Mouse (Mus musculus) MEL (cell line): Measurements from ENCODE around the gene Trip11. TPM values are rescaled to one million over a fixed set of nuclear protein-coding genes. Genes with fewer than 3 reads are reported as not detected.

ENCODE experiments used
- DNase-seq: peaks from one replicate; pipeline ENCODE4 v3.0.0; 2011; ENCODE audit warnings: low read depth, low spot score
- H3K27ac ChIP-seq: 2 replicates; pipeline ENCODE4 v1.5.1; 2012; ENCODE audit warnings: low read depth, mild to moderate bottlenecking, control low read depth, low read length, moderate library complexity; ENCODE audit not compliant: control insufficient read depth
- H3K27me3 ChIP-seq, 2 experiments: fragments of 150-350 bp in 1 of 2; sonication (generic) in 1 of 2; 2 replicates each; pipeline ENCODE4 v1.6.1; 2012; ENCODE audit warnings: low read length in 2 of 2, mild to moderate bottlenecking in 2 of 2, improper control_type of control experiment in 1 of 2, moderate library complexity in 1 of 2; ENCODE audit not compliant: insufficient read depth in 2 of 2, control insufficient read depth in 1 of 2
- H3K36me3 ChIP-seq, 2 experiments: 2 replicates each; pipeline ENCODE4 v1.6.1; 2012 to 2014; ENCODE audit warnings: low read length in 2 of 2, improper control_type of control experiment in 1 of 2, inconsistent platforms in 1 of 2, mild to moderate bottlenecking in 1 of 2; ENCODE audit not compliant: insufficient read depth in 2 of 2, control insufficient read depth in 1 of 2
- H3K4me1 ChIP-seq, 2 experiments: fragments of 150-350 bp in 1 of 2; sonication (generic) in 1 of 2; 2 replicates each; pipeline ENCODE4 v1.6.1; 2012; ENCODE audit warnings: low read length in 2 of 2, improper control_type of control experiment in 1 of 2, mild to moderate bottlenecking in 1 of 2; ENCODE audit not compliant: insufficient read depth in 2 of 2, control insufficient read depth in 1 of 2
- H3K4me3 ChIP-seq, 2 experiments: fragments of 150-350 bp in 1 of 2; sonication (generic) in 1 of 2; 2 replicates each; pipeline ENCODE4 v1.5.1; 2012; ENCODE audit warnings: low read depth in 2 of 2, low read length in 2 of 2, mild to moderate bottlenecking in 2 of 2, moderate library complexity in 2 of 2, control low read depth in 1 of 2, improper control_type of control experiment in 1 of 2; ENCODE audit not compliant: control insufficient read depth in 1 of 2, insufficient read depth in 1 of 2
- H3K79me2 ChIP-seq: 2 replicates; pipeline ENCODE4 v1.6.1; 2012; ENCODE audit warnings: mild to moderate bottlenecking, low read length, moderate library complexity; ENCODE audit not compliant: control insufficient read depth, poor library complexity, insufficient read depth
- H3K9ac ChIP-seq: 2 replicates; pipeline ENCODE4 v1.6.1; 2012; ENCODE audit warnings: low read depth, mild to moderate bottlenecking, control low read depth, low read length, moderate library complexity; ENCODE audit not compliant: control insufficient read depth, poor library complexity, severe bottlenecking
- H3K9me3 ChIP-seq: fragments of 150-350 bp; sonication (generic); replicated peaks from 2 replicates; pipeline ENCODE4 v1.6.1; 2012; ENCODE audit warnings: mild to moderate bottlenecking, low read length, improper control_type of control experiment, moderate library complexity; ENCODE audit not compliant: insufficient read depth
- E2F4 ChIP-seq: IDR thresholded peaks from 2 replicates; pipeline ENCODE4 v1.6.1; 2011; ENCODE audit warnings: low read depth, low read length, improper control_type of control experiment, borderline replicate concordance
- EP300 ChIP-seq, 2 experiments: IDR thresholded peaks; 2 replicates each; pipeline ENCODE4 v1.6.1; 2011; ENCODE audit warnings: improper control_type of control experiment in 2 of 2, low read length in 2 of 2, low read depth in 1 of 2, mild to moderate bottlenecking in 1 of 2
- ETS1 ChIP-seq: IDR thresholded peaks from 2 replicates; pipeline ENCODE4 v1.6.1; 2012; ENCODE audit warnings: low read depth, mild to moderate bottlenecking, inconsistent platforms, low read length, improper control_type of control experiment, moderate library complexity
- GATA1 ChIP-seq: IDR thresholded peaks from 2 replicates; pipeline ENCODE4 v1.6.1; 2011; ENCODE audit warnings: low read depth, low read length, improper control_type of control experiment
- MAFK ChIP-seq: IDR thresholded peaks from 2 replicates; pipeline ENCODE4 v1.6.1; 2011; ENCODE audit warnings: low read depth, mild to moderate bottlenecking, low read length, improper control_type of control experiment, borderline replicate concordance
- MAX ChIP-seq: IDR thresholded peaks from 2 replicates; pipeline ENCODE4 v1.6.1; 2011; ENCODE audit warnings: low read length, improper control_type of control experiment
- MEF2A ChIP-seq: IDR thresholded peaks from 2 replicates; pipeline ENCODE4 v1.6.1; 2014; ENCODE audit warnings: low read depth, mild to moderate bottlenecking, inconsistent platforms, low read length, improper control_type of control experiment; ENCODE audit not compliant: poor library complexity, insufficient replicate concordance, severe bottlenecking; ENCODE audit errors: extremely low read depth
- MXI1 ChIP-seq: IDR thresholded peaks from 2 replicates; pipeline ENCODE4 v1.6.1; 2011; ENCODE audit warnings: mild to moderate bottlenecking, low read depth, low read length, improper control_type of control experiment
- MYB ChIP-seq: IDR thresholded peaks from 2 replicates; pipeline ENCODE4 v1.6.1; 2011; ENCODE audit warnings: mild to moderate bottlenecking, low read depth, low read length, improper control_type of control experiment
- NELFE ChIP-seq: IDR thresholded peaks from 2 replicates; pipeline ENCODE4 v1.6.1; 2011; ENCODE audit warnings: low read depth, low read length, improper control_type of control experiment
- POLR2AphosphoS5 ChIP-seq: IDR thresholded peaks from 2 replicates; pipeline ENCODE4 v1.6.1; 2012; ENCODE audit warnings: low read depth, borderline replicate concordance, mild to moderate bottlenecking, inconsistent platforms, low read length, moderate library complexity, mixed read lengths
- RAD21 ChIP-seq: IDR thresholded peaks from 2 replicates; pipeline ENCODE4 v1.6.1; 2011; ENCODE audit warnings: mild to moderate bottlenecking, low read depth, low read length, improper control_type of control experiment
- RCOR1 ChIP-seq: IDR thresholded peaks from 2 replicates; pipeline ENCODE4 v1.6.1; 2012; ENCODE audit warnings: low read depth, mild to moderate bottlenecking, inconsistent platforms, low read length, improper control_type of control experiment
- SIN3A ChIP-seq: IDR thresholded peaks from 2 replicates; pipeline ENCODE4 v1.6.1; 2012; ENCODE audit warnings: low read length, improper control_type of control experiment, inconsistent platforms
- TAL1 ChIP-seq: IDR thresholded peaks from 2 replicates; pipeline ENCODE4 v1.6.1; 2012; ENCODE audit warnings: mild to moderate bottlenecking, inconsistent platforms, low read length, moderate library complexity, mixed read lengths
- TBP ChIP-seq: IDR thresholded peaks from 2 replicates; pipeline ENCODE4 v1.8.0; 2011; ENCODE audit warnings: low read depth, low read length, improper control_type of control experiment
- ZKSCAN1 ChIP-seq: IDR thresholded peaks from 2 replicates; pipeline ENCODE4 v1.6.1; 2012; ENCODE audit warnings: low read depth, mild to moderate bottlenecking, inconsistent platforms, low read length, improper control_type of control experiment, moderate library complexity
- ZNF384 ChIP-seq: IDR thresholded peaks from 2 replicates; pipeline ENCODE4 v1.6.1; 2012; ENCODE audit warnings: low read depth, mild to moderate bottlenecking, inconsistent platforms, low read length, improper control_type of control experiment
- polyA plus RNA-seq, 2 experiments: library from polyadenylated mRNA; stranded (reverse) in 1 of 2; unstranded in 1 of 2; fragments of >175 nt in 1 of 2; fragments of >200 nt in 1 of 2; gene quantifications; 2 replicates each; pipeline versions ENCODE4 v1.2.1 to v1.2.4; 2012; ENCODE audit warnings: low replicate concordance in 2 of 2, low read depth in 1 of 2; ENCODE audit not compliant: insufficient read length in 2 of 2, insufficient read depth in 1 of 2, missing spikeins in 1 of 2
- total RNA-seq: library from RNA; depleted of rRNA; stranded (reverse); fragments of 300-350 nt; gene quantifications from 2 replicates; pipeline ENCODE4 v1.2.3, GENCODE M21; 2012

Trip11 gene
- total and polyA plus RNA-seq, 3 experiments: 7.6 to 10.4 TPM; not detected in 1

- Histone ChIP-seq H3K9me3 (no peaks in the 10 kb centered on the region), H3K27me3 (peaks cover 0 to 2% of the 10 kb centered on the region in 2 experiments; a peak in 1 of 4 replicates), H3K9ac (no peak overlapping the region), H3K79me2 (no peaks in the 10 kb centered on the region), H3K27ac (no peak overlapping the region), H3K36me3 (no peaks in the 10 kb centered on the region), H3K4me3 (no peak overlapping the region), H3K4me1 (no peaks in the 10 kb centered on the region)
- no peak for DNase-seq
- TF ChIP-seq E2F4: no peak
- TF ChIP-seq MAFK: peak; percentile 94
- TF ChIP-seq ZKSCAN1: no peak
These were observed 120.4 kb downstream of the Trip11 start for GRCm38 (mm10) chr12:101792684-101793083.

- no peak overlapping the region for H3K27ac ChIP-seq
- H3K27me3 ChIP-seq: peaks cover 0 to 5% of the 10 kb centered on the region in 2 experiments; a peak in 1 of 4 replicates
- H3K9ac ChIP-seq: no peak overlapping the region
- no peak overlapping the region for H3K4me3 ChIP-seq
- no peaks in the 10 kb centered on the region for H3K9me3 ChIP-seq
- no peaks in the 10 kb centered on the region for H3K4me1 ChIP-seq
- H3K36me3 ChIP-seq: no peaks in the 10 kb centered on the region
- peak; percentile 5 for DNase-seq
- H3K79me2 ChIP-seq: no peaks in the 10 kb centered on the region
- TF ChIP-seq MEF2A (no peak), MYB (no peak), ZNF384 (no peak), NELFE (no peak), SIN3A (no peak), RCOR1 (no peak), ZKSCAN1 (no peak), E2F4 (no peak), GATA1 (no peak), ETS1 (no peak), MXI1 (no peak), TAL1 (no peak), MAX (no peak), POLR2AphosphoS5 (no peak), TBP (no peak), EP300 (IDR thresholded peaks at IDR 0.05; ENCODE audit: low read depth in 1 of 2, low read length in 2 of 2) (no peak), RAD21 (no peak)
These were observed 123.3 kb downstream of the Trip11 start for GRCm38 (mm10) chr12:101789767-101790166.
